Mouse (Mus musculus): Measurements from ENCODE around the gene Fam90a1b.

- TF ChIP-seq CTCF (IDR thresholded peaks at IDR 0.05; ENCODE audit: low read depth, low read length) (no peak), TAL1 (conservative IDR thresholded peaks at IDR 0.05; ENCODE audit: low read depth, low read length) (no peak), GATA1 (IDR thresholded peaks at IDR 0.05; ENCODE audit: borderline replicate concordance, low read length) (no peak), POLR2AphosphoS5 (IDR thresholded peaks at IDR 0.05; ENCODE audit: insufficient replicate concordance, low read depth, low read length) (no peak), GATA2 (IDR thresholded peaks at IDR 0.05; ENCODE audit: borderline replicate concordance, low read depth, low read length) (no peak)
Measured at GRCm38 (mm10) chrX:94366029-94366428, 548 bp downstream of the Fam90a1b start.

Data from G1E (cell line).